Mouse (Mus musculus) liver, adult 2 months (tissue): ENCODE results near the gene Pde9a.

ENCODE experiments used
- CTCF ChIP-seq: fragments of 200-500 bp; IDR thresholded peaks from 2 replicates; pipeline ENCODE4 v1.5.1; 2011; ENCODE audit warnings: low read depth, low read length, control low read depth
- POLR2A ChIP-seq: fragments of 200-500 bp; IDR thresholded peaks from 2 replicates; pipeline ENCODE4 v1.6.1; 2011; ENCODE audit warnings: low read length, control low read depth; ENCODE audit not compliant: insufficient read depth; ENCODE audit errors: extremely low read depth

DNA sequence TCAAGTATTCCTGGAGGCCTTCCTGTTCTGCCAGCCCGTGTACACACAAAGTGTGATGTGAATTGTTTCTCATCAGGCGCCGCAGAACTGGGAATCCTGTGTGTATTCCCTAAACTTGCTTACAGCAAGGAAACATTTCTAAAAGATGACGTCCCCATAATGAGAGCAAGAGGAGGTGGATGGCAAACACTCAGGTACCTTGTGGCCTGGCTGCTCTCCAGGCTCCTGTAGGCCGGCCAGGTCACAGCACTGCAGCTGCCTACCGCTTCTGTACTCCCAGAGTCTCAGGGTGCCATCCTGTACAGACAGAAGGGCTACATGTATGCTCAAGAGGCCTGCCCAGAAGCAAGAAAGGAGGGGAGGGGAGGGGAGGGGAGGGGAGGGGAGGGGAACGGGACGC is 114.4 kb downstream of the Pde9a start:
- TF ChIP-seq CTCF (no peak), POLR2A (no peak)
